Mouse (Mus musculus) T-helper 2 cell (primary cell): ENCODE measurements around the gene Cend1.

Source experiments
- in situ Hi-C: fragments of 300-600 bp; cut with MboI, MseI; formaldehyde crosslinking; loops from one replicate; pipeline ENCODE4 v1.15.1; 2025; ENCODE audit warnings: high pct_unique_total_duplicates

Cend1 gene

DNA sequence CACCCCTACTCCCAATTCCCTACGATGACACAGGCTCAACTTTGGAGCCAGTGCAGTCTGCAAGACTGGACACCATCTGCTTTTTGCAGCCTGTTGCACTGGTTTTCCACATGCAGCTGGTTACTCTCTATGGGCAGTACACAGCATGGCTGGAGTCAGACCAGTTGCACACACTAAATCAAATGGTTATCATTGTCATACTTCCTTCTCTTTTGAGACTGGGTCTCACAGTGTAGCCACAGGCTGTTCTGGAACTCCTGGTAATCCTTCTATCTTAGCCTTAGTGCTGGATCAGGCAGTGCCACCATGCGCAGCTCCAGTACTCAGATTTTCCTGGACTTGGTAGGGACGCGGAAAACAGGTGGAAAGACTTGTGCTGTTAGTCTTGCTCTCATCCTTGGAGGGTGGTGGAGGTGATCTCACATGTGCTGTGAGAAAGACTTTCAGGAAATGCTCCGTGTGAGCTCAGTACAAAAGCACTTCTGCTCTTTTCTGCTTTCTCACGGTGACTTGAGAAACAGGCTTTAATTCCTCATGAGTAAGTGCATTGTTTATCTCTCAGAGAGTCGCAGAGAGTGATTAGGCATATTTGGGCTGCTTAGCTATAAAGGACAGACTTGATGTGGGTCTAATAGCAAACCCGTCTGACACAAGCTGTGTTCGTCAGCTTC is 36.6 kb downstream of the Cend1 start:
- in situ Hi-C loops = no loop called here

DNA sequence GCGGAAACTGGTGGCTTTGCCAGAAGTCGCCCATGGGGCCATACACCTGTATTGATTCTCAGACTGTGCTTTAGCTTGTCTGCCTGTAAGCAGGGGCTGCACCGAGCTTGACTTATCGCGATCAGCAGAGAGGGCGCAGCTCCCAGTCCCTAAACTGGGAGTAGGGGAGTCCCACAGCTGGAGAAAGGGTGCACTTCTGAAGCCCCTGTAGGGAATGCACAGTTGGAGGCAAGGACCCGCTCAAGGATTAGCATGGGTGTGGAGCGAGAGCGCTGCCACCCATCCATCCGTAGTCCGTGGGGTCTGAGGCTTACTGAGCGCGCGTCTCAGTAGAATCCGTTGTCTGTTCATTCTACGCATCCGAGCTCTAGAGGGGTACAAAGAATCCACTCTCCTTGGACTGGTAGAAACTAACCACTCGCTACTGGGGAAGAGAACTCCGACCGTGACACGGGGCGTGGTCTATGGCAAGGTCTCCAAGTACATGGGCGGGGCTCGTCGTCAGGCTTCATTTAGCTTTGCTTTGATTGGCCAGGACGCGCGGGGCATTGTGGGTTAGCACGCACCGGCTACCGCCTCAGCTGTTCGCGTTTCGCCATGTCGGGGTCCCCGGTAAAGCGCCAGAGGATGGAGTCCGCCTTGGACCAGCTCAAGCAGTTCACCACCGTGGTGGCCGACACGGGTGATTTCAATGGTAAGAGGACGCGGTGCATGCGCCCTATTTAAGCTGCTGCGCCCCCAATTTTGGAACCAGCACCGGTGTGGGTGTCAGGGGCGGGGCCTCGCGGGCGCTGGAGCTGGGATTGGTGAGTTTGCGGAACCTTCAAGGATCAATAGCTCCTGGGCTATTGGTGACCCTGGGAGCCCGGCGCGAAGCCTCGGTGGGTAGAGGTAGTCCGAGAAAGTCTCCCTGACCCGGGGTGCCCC is 37.4 kb downstream of the Cend1 start, which contains the start of gene Taldo1:
Gene Taldo1, plus strand, starts transcription at position 575 of the 927 bp plus-strand sequence.
- in situ Hi-C loops = no loop called here

DNA sequence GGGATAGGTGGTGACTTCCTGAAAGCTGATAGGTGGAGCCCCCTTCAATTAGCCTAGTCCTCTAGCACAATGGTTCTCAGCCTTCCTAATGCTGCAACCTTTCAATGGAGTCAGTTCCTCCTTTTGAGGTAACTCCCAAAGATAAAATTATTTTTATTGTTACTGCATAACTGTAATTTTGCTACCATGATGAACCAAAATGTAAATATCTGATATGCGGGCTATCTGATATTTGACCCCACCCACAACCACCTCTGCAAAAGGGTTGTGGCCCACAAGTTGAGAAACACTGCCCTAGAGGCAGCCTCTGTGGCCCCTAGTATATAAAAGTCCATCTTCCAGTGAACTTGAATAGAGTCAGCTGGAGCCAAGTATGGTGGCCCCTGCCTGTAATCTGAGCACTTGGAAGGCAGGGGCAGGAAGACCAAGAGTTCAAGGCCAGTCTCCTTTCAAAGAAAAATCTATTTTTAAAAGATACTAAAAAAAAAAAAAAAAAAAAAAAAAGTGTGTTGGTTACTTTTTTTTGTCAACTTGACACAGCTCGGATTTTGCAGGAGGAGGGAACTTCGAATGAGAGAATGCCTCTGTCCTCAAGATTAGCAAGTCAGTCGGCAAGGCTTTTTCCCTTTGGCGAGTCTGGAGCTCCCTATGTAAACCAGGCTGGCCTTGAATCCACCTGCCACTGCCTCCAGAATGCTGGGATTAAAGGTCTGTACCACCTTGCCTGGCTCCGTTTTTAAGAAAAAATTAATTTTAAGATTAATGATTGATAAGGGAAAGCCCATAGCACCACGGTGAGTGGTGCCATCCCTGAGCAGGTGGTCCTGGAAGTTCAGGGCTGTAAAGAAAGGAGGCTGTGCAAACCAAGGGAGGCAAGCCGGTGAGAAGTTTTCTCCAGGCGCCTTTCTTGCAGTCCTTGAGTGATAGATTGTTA is 38.7 kb downstream of the Cend1 start:
- in situ Hi-C loops = no loop called here

DNA sequence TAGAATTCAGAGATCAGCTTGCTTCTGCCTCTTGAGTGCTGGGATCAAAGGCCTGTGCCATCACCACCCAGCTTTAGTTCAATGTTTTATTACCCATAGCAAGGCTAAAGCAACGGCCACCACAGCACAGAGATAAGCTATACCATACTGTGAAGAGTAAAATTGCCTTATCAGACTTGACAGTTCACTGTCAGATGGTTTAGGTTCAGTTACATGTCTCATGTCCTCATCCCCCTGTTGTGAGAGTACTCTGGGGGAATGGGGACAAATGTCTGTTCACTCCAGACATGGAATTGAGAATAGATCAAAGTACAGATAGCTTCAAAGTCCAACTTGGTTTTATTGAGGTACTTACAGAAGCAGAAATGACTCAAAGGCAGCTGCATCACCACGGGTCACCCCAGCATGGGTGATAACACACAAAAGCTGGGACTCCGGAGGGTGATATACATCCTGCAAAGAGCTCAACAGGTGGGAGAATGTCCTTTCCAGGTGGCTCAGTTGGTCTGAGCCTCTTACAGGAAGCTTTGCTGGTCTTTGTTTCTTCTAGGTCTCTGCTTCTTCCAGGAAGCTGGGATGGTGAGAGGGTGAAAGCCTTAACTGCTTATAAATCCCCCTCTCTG is 40.7 kb downstream of the Cend1 start:
- in situ Hi-C loops = no loop called here

DNA sequence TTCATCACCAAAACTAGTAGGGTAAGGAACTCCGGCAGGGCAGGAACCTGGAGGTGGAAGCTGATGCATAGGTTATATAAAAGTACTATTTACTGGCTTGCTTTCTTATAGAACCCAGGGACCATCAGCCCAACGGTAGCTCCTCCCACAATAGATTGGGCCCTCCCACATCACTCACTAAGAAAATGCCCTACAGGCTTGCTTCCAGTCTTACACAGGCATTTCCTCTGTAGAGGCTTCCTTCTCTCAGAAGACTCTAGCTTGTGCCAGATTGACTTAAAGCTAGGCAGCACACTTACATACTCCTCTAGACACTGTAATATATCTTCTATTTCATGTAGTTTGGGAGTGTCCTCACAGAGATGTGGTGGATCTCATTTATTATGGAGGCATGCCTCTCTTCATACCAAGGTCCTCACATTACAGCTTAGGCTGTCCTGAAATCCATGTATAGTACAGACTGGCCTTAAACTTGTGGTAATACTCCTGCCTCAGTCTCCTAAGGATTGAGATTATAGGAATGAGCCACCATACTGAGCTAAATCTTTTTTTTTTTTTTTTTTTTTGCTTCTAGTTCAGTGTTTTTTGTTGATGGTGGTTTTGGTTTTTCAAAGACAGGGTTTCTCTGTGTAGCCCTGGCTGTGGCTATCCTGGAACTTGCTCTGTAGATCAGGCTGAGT is 41.3 kb downstream of the Cend1 start:
- in situ Hi-C loops = no loop called here

DNA sequence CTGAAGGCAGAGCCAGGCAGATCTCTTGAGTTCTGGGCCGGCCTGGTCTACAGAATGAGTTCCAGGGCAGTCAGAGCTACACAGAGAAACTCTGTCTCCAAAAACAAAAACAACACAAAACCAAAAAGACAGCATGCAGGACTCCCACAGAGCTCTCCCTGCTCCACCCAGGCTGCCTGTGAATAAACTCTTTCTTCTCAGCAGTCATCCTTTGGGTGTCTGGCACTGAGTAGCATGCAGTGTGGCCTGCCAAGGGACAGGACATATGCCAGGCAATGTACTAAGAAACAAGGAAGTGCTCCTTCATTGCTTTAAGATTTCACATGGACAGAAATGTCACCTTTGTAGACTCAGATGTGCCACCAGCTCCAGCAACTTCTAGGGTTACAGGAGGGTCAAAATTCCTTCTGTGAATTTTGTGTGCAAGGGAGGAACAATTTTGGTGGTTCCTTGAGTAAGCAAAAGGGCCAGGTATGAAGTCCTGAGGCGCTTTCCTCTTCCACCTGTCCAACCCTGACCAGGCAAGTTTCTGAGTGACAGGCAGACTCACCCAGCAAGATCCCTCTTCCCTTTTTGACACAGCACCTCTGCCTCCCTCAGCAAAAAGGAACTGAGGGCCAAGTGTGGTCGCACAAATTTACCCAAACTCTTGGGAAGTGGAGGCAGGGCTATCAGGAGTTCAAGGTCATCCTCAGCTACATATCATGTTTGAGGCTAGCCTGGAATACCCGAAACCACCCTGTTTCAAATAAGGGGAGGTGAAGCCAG is 48.0 kb downstream of the Cend1 start:
- in situ Hi-C loops = no loop called here

DNA sequence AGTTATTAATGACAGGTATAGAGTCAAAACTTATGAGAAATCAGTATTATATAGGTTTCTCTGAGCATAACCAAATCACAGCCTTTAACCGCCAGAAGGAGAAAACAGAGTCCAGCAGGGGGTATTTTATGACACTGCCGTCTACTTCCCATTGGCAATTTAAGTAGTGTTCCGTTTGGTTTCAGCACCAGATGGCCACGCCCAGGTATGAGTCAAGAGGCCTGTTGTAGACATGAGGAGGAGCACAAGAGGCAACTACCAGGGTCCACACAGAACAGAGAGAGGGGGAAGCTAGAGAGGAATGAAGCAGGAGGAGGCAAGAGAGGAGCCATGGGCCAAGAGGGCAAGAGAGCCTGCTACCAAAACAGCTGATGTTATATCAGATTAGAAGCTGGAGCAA is 49.7 kb downstream of the Cend1 start:
- in situ Hi-C loops = no loop called here
